In genomic region chr7:130046086-130046485, GRCm38 (mm10) we compare ENCODE assay signal across 16 mouse cellular contexts.
A peak's percentile ranks its signal among the peaks of the same experiment; 100 is the strongest.
DNase-seq lines count a peak whose midpoint lies in the region; ATAC-seq lines count a peak whose summit lies in the region.
"Had no signal": no experiment of that assay in that cellular context is flagged by ENCODE, and none has a peak within 500 bp of the region (broad histone marks: within the 10 kb centered on the region; RNA-seq: fewer than 3 reads in every experiment).

No protein-coding gene starts in this region.

- no peak for ATAC-seq in cerebellum, adult (ENCODE audit: insufficient number of reproducible peaks, low FRiP score, low TSS enrichment)
- ATAC-seq: forebrain, embryonic 14.5 days; liver, embryonic 12.5 days; Patski had no signal

- intact Hi-C loops in left cerebral cortex, postnatal 4 days (cut with DNase I), result no loop called here
- intact Hi-C loops in left cerebral cortex, postnatal 14 days (cut with DNase I), result no loop called here

- DNase-seq in cerebellum, adult 18-20 months, result peak; percentile 3 to 16
- DNase-seq in left cerebral cortex, postnatal 4 days, result peak; percentile 18
- DNase-seq in left cerebral cortex, postnatal 14 days (ENCODE audit: low spot score in 2 of 2), result no peak
- DNase-seq in adrenal gland, adult 8-10 months, result peak; percentile 26
- DNase-seq in adrenal gland, postnatal 36 days, result peak; percentile 20 to 54
- DNase-seq in gastrocnemius, adult 8-10 months (ENCODE audit: low spot score in 2 of 2), result no peak
- DNase-seq: gastrocnemius, postnatal 10 days; heart, postnatal 14 days; kidney, adult 2 months; kidney, postnatal 25 days; lung, embryonic 14.5 days; thymus, postnatal 25 days had no signal

Comparison
In these comparisons a context has a peak if more than half of its experiments do, and no peak if none do; other contexts are left out.
1. DNase-seq: peak in cerebellum, adult 18-20 months (2 of 2), left cerebral cortex, postnatal 4 days (single experiment), adrenal gland, adult 8-10 months (single experiment) and adrenal gland, postnatal 36 days (2 of 2); none in left cerebral cortex, postnatal 14 days (0 of 2) and gastrocnemius, adult 8-10 months (0 of 2).